Mouse (Mus musculus) stomach, embryonic 16.5 days (tissue): Measurements from ENCODE around the gene Vps35. TPM values are rescaled to one million over a fixed set of nuclear protein-coding genes. Genes with fewer than 3 reads are reported as not detected.
A peak's percentile ranks its signal among the peaks of the same experiment; 100 is the strongest.

Experiments used
- ATAC-seq: fragments of 200-750 bp; cut with Nextera tagmentation; 2 replicates; pipeline ENCODE4 v1.8.0; 2017; ENCODE audit warnings: moderate number of reproducible peaks, moderate TSS enrichment; ENCODE audit not compliant: insufficient read depth, low FRiP score
- H3K27ac ChIP-seq: fragments of 300-500 bp; sonication (generic); 2 replicates; pipeline ENCODE4 v1.5.1; 2014; ENCODE audit warnings: low read length
- H3K27me3 ChIP-seq: fragments of 300-500 bp; sonication (generic); 2 replicates; pipeline ENCODE4 v1.6.1; 2014; ENCODE audit warnings: low read length, control low read depth, mixed read lengths; ENCODE audit not compliant: control insufficient read depth, insufficient read depth
- H3K36me3 ChIP-seq: fragments of 300-500 bp; sonication (generic); 2 replicates; pipeline ENCODE4 v1.6.1; 2014; ENCODE audit warnings: low read length; ENCODE audit not compliant: control insufficient read depth, insufficient read depth
- H3K4me1 ChIP-seq: fragments of 300-500 bp; sonication (generic); 2 replicates; pipeline ENCODE4 v1.6.1; 2014; ENCODE audit warnings: low read length, control low read depth, mixed read lengths; ENCODE audit not compliant: control insufficient read depth, insufficient read depth
- H3K4me2 ChIP-seq: fragments of 300-500 bp; sonication (generic); 2 replicates; pipeline ENCODE4 v1.6.1; 2014; ENCODE audit warnings: low read depth, low read length, mixed read lengths
- H3K4me3 ChIP-seq: fragments of 300-500 bp; sonication (generic); replicated peaks from 2 replicates; pipeline ENCODE4 v1.5.1; 2014; ENCODE audit warnings: mild to moderate bottlenecking, low read length
- H3K9ac ChIP-seq: fragments of 300-500 bp; sonication (generic); 2 replicates; pipeline ENCODE4 v1.6.1; 2014; ENCODE audit warnings: low read length
- H3K9me3 ChIP-seq: fragments of 300-500 bp; sonication (generic); replicated peaks from 2 replicates; pipeline ENCODE4 v1.6.1; 2016; ENCODE audit warnings: low read length, control low read depth; ENCODE audit not compliant: control insufficient read depth
- WGBS: fragments of 180-500 bp; shearing (Covaris S2); extraction: QIAGEN DNeasy Blood & Tissue Kit; methylation state at CpG from one replicate; pipeline ENCODE4 v1.1.7; 2014; 5-methylcytosine and 5-hydroxymethylcytosine counted together
- polyA plus RNA-seq: library from polyadenylated mRNA; unstranded; fragments of >200 nt; fragmentation: Nextera tagmentation; extraction: Ambion mirVana; gene quantifications from 2 replicates; pipeline ENCODE4 v1.2.1, GENCODE M21; 2015

Vps35 gene
- polyA plus RNA-seq, 1 experiment from 2014 or later, result 159 TPM

- WGBS, result 63% methylated on average over 1 of the region's 1 CpGs
- Histone ChIP-seq H3K4me2 (no peak overlapping the region), H3K27ac (no peak overlapping the region), H3K4me3 (no peak overlapping the region), H3K9ac (no peak overlapping the region), H3K27me3 (no peaks in the 10 kb centered on the region), H3K9me3 (no peaks in the 10 kb centered on the region), H3K36me3 (no peaks in the 10 kb centered on the region), H3K4me1 (no peaks in the 10 kb centered on the region)
- no peak for ATAC-seq
These were observed 72.3 kb downstream of the Vps35 start for GRCm38 (mm10) chr8:85227297-85227696.

GRCm38 (mm10) chr8:85225688-85226087 lies 73.9 kb downstream of the Vps35 start, which contains the start of gene Olfr371:
Olfr371 (plus strand) TSS chr8:85225988.
- Histone ChIP-seq H3K4me1 (no peaks in the 10 kb centered on the region), H3K4me2 (no peak within 1 kb of the TSS), H3K4me3 (no peak within 1 kb of the TSS), H3K27me3 (no peaks in the 10 kb centered on the region), H3K9ac (no peak within 1 kb of the TSS), H3K36me3 (no peaks in the 10 kb centered on the region), H3K27ac (no peak within 1 kb of the TSS), H3K9me3 (no peaks in the 10 kb centered on the region)
- WGBS, result 19% methylated on average over 1 of the region's 1 CpGs
- no peak for ATAC-seq

GRCm38 (mm10) chr8:85220992-85221391 lies 78.6 kb downstream of the Vps35 start:
- 46% methylated on average over 6 of the region's 6 CpGs for WGBS
- no peaks in the 10 kb centered on the region for H3K27me3 ChIP-seq
- ATAC-seq, result peak; percentile 56

GRCm38 (mm10) chr8:85220220-85220619 lies 79.4 kb downstream of the Vps35 start:
- H3K27ac ChIP-seq, result no peak overlapping the region
- H3K9me3 ChIP-seq, result no peaks in the 10 kb centered on the region
- no peak overlapping the region for H3K4me3 ChIP-seq
- no peaks in the 10 kb centered on the region for H3K4me1 ChIP-seq
- H3K9ac ChIP-seq, result no peak overlapping the region
- H3K27me3 ChIP-seq, result no peaks in the 10 kb centered on the region
- WGBS, result 76% methylated on average over 4 of the region's 4 CpGs
- no peak for ATAC-seq
- no peak overlapping the region for H3K4me2 ChIP-seq
- H3K36me3 ChIP-seq, result no peaks in the 10 kb centered on the region

More at GRCm38 (mm10) chr8:85220992-85221391, 78.6 kb downstream of the Vps35 start:
- Histone ChIP-seq H3K4me2 (no peak overlapping the region), H3K4me1 (no peaks in the 10 kb centered on the region), H3K9ac (no peak overlapping the region), H3K27ac (no peak overlapping the region), H3K4me3 (no peak overlapping the region), H3K9me3 (no peaks in the 10 kb centered on the region), H3K36me3 (no peaks in the 10 kb centered on the region)

Other genes starting within 250 kb of the Vps35 start
- 28.1 and 29.9 TPM in 2 replicates for gene Fbxw9, start 239.7 kb downstream of the Vps35 start, polyA plus RNA-seq
- 0.53 TPM in 1 of 2 replicates, not detected in the other for gene Gm5741, start 231.8 kb downstream of the Vps35 start, polyA plus RNA-seq
- 47.1 TPM in 2 replicates for gene Dhps, start 228.0 kb downstream of the Vps35 start, polyA plus RNA-seq
- gene Wdr83os, start 219.1 kb downstream of the Vps35 start, polyA plus RNA-seq, result 116 and 131 TPM in 2 replicates
- gene Wdr83, start 218.5 kb downstream of the Vps35 start, polyA plus RNA-seq, result 36.8 and 46.1 TPM in 2 replicates
- gene Man2b1, start 216.5 kb downstream of the Vps35 start, polyA plus RNA-seq, result 59.8 and 61.3 TPM in 2 replicates
- gene Zfp791, start 176.7 kb downstream of the Vps35 start, polyA plus RNA-seq, result 3.0 and 4.0 TPM in 2 replicates
- gene Cks1brt, start 147.9 kb downstream of the Vps35 start, polyA plus RNA-seq, result not detected in 2 replicates
- gene Olfr371, start 73.8 kb downstream of the Vps35 start, polyA plus RNA-seq, result not detected in 2 replicates
- 76.8 and 78.2 TPM in 2 replicates for gene Orc6, start 170 bp downstream of the Vps35 start, polyA plus RNA-seq
- 4.0 and 7.4 TPM in 2 replicates for gene Mylk3, start 86.5 kb upstream of the Vps35 start, polyA plus RNA-seq
- gene 4921524J17Rik, start 133.0 kb upstream of the Vps35 start, polyA plus RNA-seq, result 34.0 and 41.0 TPM in 2 replicates
- gene Gpt2, start 192.8 kb upstream of the Vps35 start, polyA plus RNA-seq, result 26.7 and 27.5 TPM in 2 replicates